Mouse (Mus musculus) adrenal gland, adult 2 months (tissue): ENCODE measurements around the gene Mthfd1l. TPM values are rescaled to one million over a fixed set of nuclear protein-coding genes. Genes with fewer than 3 reads are reported as not detected.

Experiments
- DNase-seq: peaks from one replicate; pipeline ENCODE4 v3.0.0; 2021
- polyA plus RNA-seq: library from polyadenylated mRNA; depleted of rRNA; stranded (reverse); fragments of >200 nt; gene quantifications from 2 replicates; pipeline ENCODE4 v1.2.3, GENCODE M21; 2012
- total RNA-seq, 2 experiments: library from RNA; stranded (reverse); gene quantifications; 2 replicates each; pipeline ENCODE4 v1.2.3; 2021

Mthfd1l gene
- total and polyA plus RNA-seq, 3 experiments: 2.3 to 5.4 (median 2.7) TPM

GRCm38 (mm10) chr10:3976623-3977010 is 3.7 kb downstream of the Mthfd1l start:
- DNase-seq: no peak

- DNase-seq: no peak
Measured at GRCm38 (mm10) chr10:3978326-3978725, 5.4 kb downstream of the Mthfd1l start.

GRCm38 (mm10) chr10:3978792-3979488 is 6.0 kb downstream of the Mthfd1l start:
- no peak for DNase-seq

- no peak for DNase-seq
Measured at GRCm38 (mm10) chr10:3980231-3980630, 7.3 kb downstream of the Mthfd1l start.

GRCm38 (mm10) chr10:3990295-3990883 is 17.5 kb downstream of the Mthfd1l start:
- DNase-seq: no peak

GRCm38 (mm10) chr10:3993365-3994102 is 20.6 kb downstream of the Mthfd1l start:
- no peak for DNase-seq

- no peak for DNase-seq
Measured at GRCm38 (mm10) chr10:3995277-3995676, 22.4 kb downstream of the Mthfd1l start.

GRCm38 (mm10) chr10:3996170-3996876 is 23.4 kb downstream of the Mthfd1l start:
- DNase-seq: peak; percentile 48

GRCm38 (mm10) chr10:3997851-3998426 is 25.0 kb downstream of the Mthfd1l start:
- no peak for DNase-seq

GRCm38 (mm10) chr10:4002711-4003110 is 29.8 kb downstream of the Mthfd1l start:
- DNase-seq: no peak

GRCm38 (mm10) chr10:4005191-4005590 is 32.3 kb downstream of the Mthfd1l start:
- no peak for DNase-seq

GRCm38 (mm10) chr10:4006296-4007015 is 33.5 kb downstream of the Mthfd1l start:
- DNase-seq: no peak

- no peak for DNase-seq
Measured at GRCm38 (mm10) chr10:4022628-4023303, 49.8 kb downstream of the Mthfd1l start.

GRCm38 (mm10) chr10:4026616-4027015 is 53.7 kb downstream of the Mthfd1l start:
- no peak for DNase-seq

GRCm38 (mm10) chr10:4027466-4027865 is 54.5 kb downstream of the Mthfd1l start:
- no peak for DNase-seq

- no peak for DNase-seq
Measured at GRCm38 (mm10) chr10:4028851-4029442, 56.0 kb downstream of the Mthfd1l start.

- no peak for DNase-seq
Measured at GRCm38 (mm10) chr10:4033761-4034160, 60.8 kb downstream of the Mthfd1l start.

GRCm38 (mm10) chr10:4036476-4036875 is 63.6 kb downstream of the Mthfd1l start:
- DNase-seq: no peak

- DNase-seq: peak; percentile 17
Measured at GRCm38 (mm10) chr10:4037066-4037465, 64.1 kb downstream of the Mthfd1l start.

- DNase-seq: no peak
Measured at GRCm38 (mm10) chr10:4038576-4038975, 65.7 kb downstream of the Mthfd1l start.
